Mouse (Mus musculus) forebrain, embryonic 16.5 days (tissue): ENCODE data around the gene Cfap43. TPM values are rescaled to one million over a fixed set of nuclear protein-coding genes. Genes with fewer than 3 reads are reported as not detected.
A peak's percentile ranks its signal among the peaks of the same experiment; 100 is the strongest.

Experiments
- ATAC-seq: fragments of 200-750 bp; cut with Nextera tagmentation; 2 replicates; pipeline ENCODE4 v1.8.0; 2017; ENCODE audit warnings: mild to moderate bottlenecking, moderate library complexity
- H3K27ac ChIP-seq: fragments of 300-500 bp; sonication (generic); 2 replicates; pipeline ENCODE4 v1.5.1; 2014; ENCODE audit warnings: low read length, control low read depth
- H3K27me3 ChIP-seq: fragments of 300-500 bp; sonication (generic); replicated peaks from 2 replicates; pipeline ENCODE4 v1.6.1; 2014; ENCODE audit warnings: low read length; ENCODE audit not compliant: control insufficient read depth, insufficient read depth
- H3K36me3 ChIP-seq: fragments of 300-500 bp; sonication (generic); 2 replicates; pipeline ENCODE4 v1.6.1; 2014; ENCODE audit not compliant: control insufficient read depth, insufficient read depth
- H3K4me1 ChIP-seq: fragments of 300-500 bp; sonication (generic); replicated peaks from 2 replicates; pipeline ENCODE4 v1.6.1; 2014; ENCODE audit warnings: low read length; ENCODE audit not compliant: control insufficient read depth, insufficient read depth
- H3K4me2 ChIP-seq: fragments of 300-500 bp; sonication (generic); 2 replicates; pipeline ENCODE4 v1.6.1; 2014; ENCODE audit warnings: mild to moderate bottlenecking, low read length, control low read depth
- H3K4me3 ChIP-seq: fragments of 300-500 bp; sonication (generic); replicated peaks from 2 replicates; pipeline ENCODE4 v1.5.1; 2014; ENCODE audit warnings: mild to moderate bottlenecking, low read length, control low read depth
- H3K9ac ChIP-seq: fragments of 300-500 bp; sonication (generic); replicated peaks from 2 replicates; pipeline ENCODE4 v1.6.1; 2014; ENCODE audit warnings: low read depth, low read length, control low read depth
- H3K9me3 ChIP-seq: fragments of 300-500 bp; sonication (generic); 2 replicates; pipeline ENCODE4 v1.6.1; 2016; ENCODE audit warnings: low read length; ENCODE audit not compliant: control insufficient read depth
- WGBS: fragments of 180-500 bp; shearing (Covaris S2); extraction: QIAGEN DNeasy Blood & Tissue Kit; methylation state at CpG from one replicate; pipeline ENCODE4 v1.1.7; 2014; 5-methylcytosine and 5-hydroxymethylcytosine counted together
- polyA plus RNA-seq: library from polyadenylated mRNA; unstranded; fragments of >200 nt; fragmentation: Nextera tagmentation; extraction: Ambion mirVana; gene quantifications from 2 replicates; pipeline ENCODE4 v1.2.1, GENCODE M21; 2015

Gene Cfap43
- polyA plus RNA-seq, 1 experiment from 2014 or later = 1.1 TPM

GRCm38 (mm10) chr19:47867628-47868175 is 51.4 kb downstream of the Cfap43 start:
- WGBS = 78% methylated on average over 4 of the region's 4 CpGs
- ATAC-seq = no peak

GRCm38 (mm10) chr19:47865353-47865947 is 53.6 kb downstream of the Cfap43 start, which contains the start of gene Gsto2:
Gene Gsto2 (plus strand): TSS chr19:47865534.
- peak within 1 kb of the TSS; percentile 82 for H3K27ac ChIP-seq
- under 1% methylated on average over 49 of the region's 49 CpGs for WGBS
- H3K9me3 ChIP-seq = no peaks in the 10 kb centered on the region
- H3K4me3 ChIP-seq = peak within 1 kb of the TSS; percentile 69
- no peaks in the 10 kb centered on the region for H3K27me3 ChIP-seq
- peaks cover 4% of the 10 kb centered on the region for H3K4me1 ChIP-seq
- peak; percentile 100 for ATAC-seq
- peak within 1 kb of the TSS; percentile 72 for H3K4me2 ChIP-seq
- H3K9ac ChIP-seq = peak within 1 kb of the TSS; percentile 81
- H3K36me3 ChIP-seq = no peaks in the 10 kb centered on the region

More at GRCm38 (mm10) chr19:47867628-47868175, 51.4 kb downstream of the Cfap43 start:
- no peak overlapping the region for H3K27ac ChIP-seq
- H3K36me3 ChIP-seq = no peaks in the 10 kb centered on the region
- no peak overlapping the region for H3K4me2 ChIP-seq
- H3K9ac ChIP-seq = no peak overlapping the region
- no peaks in the 10 kb centered on the region for H3K27me3 ChIP-seq
- H3K4me1 ChIP-seq = peaks cover 4% of the 10 kb centered on the region
- H3K9me3 ChIP-seq = no peaks in the 10 kb centered on the region
- no peak overlapping the region for H3K4me3 ChIP-seq

GRCm38 (mm10) chr19:47864721-47865120 is 54.4 kb downstream of the Cfap43 start:
- Histone ChIP-seq H3K4me1 (peaks cover 4% of the 10 kb centered on the region), H3K27ac (no peak overlapping the region), H3K36me3 (peaks cover 2% of the 10 kb centered on the region; the same call in 1 of the 2 replicates), H3K9me3 (no peaks in the 10 kb centered on the region), H3K9ac (peak overlapping the region; percentile 81; the same call in 1 of the 2 replicates), H3K27me3 (no peaks in the 10 kb centered on the region), H3K4me2 (peak overlapping the region; percentile 72), H3K4me3 (peak overlapping the region; percentile 69)
- 85% methylated on average over 7 of the region's 7 CpGs for WGBS
- no peak for ATAC-seq

GRCm38 (mm10) chr19:47864051-47864450 is 55.0 kb downstream of the Cfap43 start:
- Histone ChIP-seq H3K4me3 (no peak overlapping the region), H3K9me3 (no peaks in the 10 kb centered on the region), H3K27ac (no peak overlapping the region), H3K27me3 (no peaks in the 10 kb centered on the region), H3K36me3 (peaks cover 4% of the 10 kb centered on the region; the same call in 1 of the 2 replicates), H3K4me2 (no peak overlapping the region), H3K4me1 (peaks cover 4% of the 10 kb centered on the region), H3K9ac (no peak overlapping the region)
- no peak for ATAC-seq
- WGBS = 97% methylated on average over 9 of the region's 9 CpGs

- no peak overlapping the region for H3K9ac ChIP-seq
- no peak overlapping the region for H3K27ac ChIP-seq
- H3K4me1 ChIP-seq = peaks cover 4% of the 10 kb centered on the region
- H3K36me3 ChIP-seq = peaks cover 4% of the 10 kb centered on the region; the same call in 1 of the 2 replicates
- ATAC-seq = no peak
- no peak overlapping the region for H3K4me2 ChIP-seq
- no peaks in the 10 kb centered on the region for H3K27me3 ChIP-seq
- no peaks in the 10 kb centered on the region for H3K9me3 ChIP-seq
- 95% methylated on average over 3 of the region's 3 CpGs for WGBS
- H3K4me3 ChIP-seq = no peak overlapping the region
These were observed 56.5 kb downstream of the Cfap43 start for GRCm38 (mm10) chr19:47862581-47862980.

- H3K27ac ChIP-seq = no peak overlapping the region
- peaks cover 9% of the 10 kb centered on the region for H3K4me1 ChIP-seq
- H3K4me2 ChIP-seq = no peak overlapping the region
- H3K27me3 ChIP-seq = no peaks in the 10 kb centered on the region
- 94% methylated on average over 8 of the region's 8 CpGs for WGBS
- no peaks in the 10 kb centered on the region for H3K9me3 ChIP-seq
- ATAC-seq = no peak
- no peak overlapping the region for H3K9ac ChIP-seq
- H3K36me3 ChIP-seq = peaks cover 4% of the 10 kb centered on the region; the same call in 1 of the 2 replicates
- no peak overlapping the region for H3K4me3 ChIP-seq
These were observed 59.9 kb downstream of the Cfap43 start for GRCm38 (mm10) chr19:47859180-47859579.

GRCm38 (mm10) chr19:47857957-47858942 is 60.8 kb downstream of the Cfap43 start:
- Histone ChIP-seq H3K4me1 (peaks cover 12% of the 10 kb centered on the region), H3K27ac (no peak overlapping the region), H3K4me2 (no peak overlapping the region), H3K36me3 (peaks cover 4% of the 10 kb centered on the region; the same call in 1 of the 2 replicates), H3K9me3 (no peaks in the 10 kb centered on the region), H3K9ac (no peak overlapping the region), H3K4me3 (no peak overlapping the region), H3K27me3 (no peaks in the 10 kb centered on the region)
- 80% methylated on average over 18 of the region's 18 CpGs for WGBS
- ATAC-seq = no peak

- Histone ChIP-seq H3K4me3 (peak within 1 kb of the TSS; percentile 82), H3K36me3 (peaks cover 4% of the 10 kb centered on the region; the same call in 1 of the 2 replicates), H3K27ac (no peak within 1 kb of the TSS), H3K27me3 (no peaks in the 10 kb centered on the region), H3K9ac (peak within 1 kb of the TSS; percentile 79), H3K4me1 (peaks cover 12% of the 10 kb centered on the region), H3K9me3 (no peaks in the 10 kb centered on the region), H3K4me2 (peak within 1 kb of the TSS; percentile 97)
- WGBS = under 1% methylated on average over 58 of the region's 60 CpGs
- peak; percentile 95 for ATAC-seq
These were observed 64.0 kb downstream of the Cfap43 start, which contains the start of gene Gsto1 for GRCm38 (mm10) chr19:47854796-47855783. Gene Gsto1 (plus strand): TSS chr19:47854970.
